Mouse (Mus musculus) embryonic facial prominence, embryonic 10.5 days (tissue): ENCODE results near the gene Sh3gl1. TPM values are rescaled to one million over a fixed set of nuclear protein-coding genes. Genes with fewer than 3 reads are reported as not detected.

ENCODE experiments used
- DNase-seq: peaks from one replicate; pipeline ENCODE4 v3.0.0-alpha.2; 2017; ENCODE audit warnings: low spot score
- H3K27ac ChIP-seq: fragments of 300-500 bp; sonication (generic); replicated peaks from 2 replicates; pipeline ENCODE4 v1.5.1; 2016; ENCODE audit warnings: mild to moderate bottlenecking
- H3K27me3 ChIP-seq: fragments of 300-500 bp; sonication (generic); replicated peaks from 2 replicates; pipeline ENCODE4 v1.6.1; 2016; ENCODE audit warnings: low read depth, mild to moderate bottlenecking; ENCODE audit not compliant: poor library complexity, severe bottlenecking
- H3K36me3 ChIP-seq: fragments of 300-500 bp; sonication (generic); replicated peaks from 2 replicates; pipeline ENCODE4 v1.6.1; 2016; ENCODE audit warnings: mild to moderate bottlenecking, moderate library complexity
- H3K4me1 ChIP-seq: fragments of 300-500 bp; sonication (generic); 2 replicates; pipeline ENCODE4 v1.6.1; 2016
- H3K4me3 ChIP-seq: fragments of 300-500 bp; sonication (generic); 2 replicates; pipeline ENCODE4 v1.5.1; 2016; ENCODE audit warnings: mild to moderate bottlenecking, moderate library complexity
- H3K9me3 ChIP-seq: fragments of 300-500 bp; sonication (generic); 2 replicates; pipeline ENCODE4 v1.6.1; 2016; ENCODE audit warnings: mild to moderate bottlenecking
- WGBS: fragments of 180-500 bp; shearing (Covaris S2); methylation state at CpG from one replicate; pipeline ENCODE4 v1.1.7; 2016; 5-methylcytosine and 5-hydroxymethylcytosine counted together
- polyA plus RNA-seq: library from polyadenylated mRNA; unstranded; fragments of >200 nt; fragmentation: Nextera tagmentation; extraction: Ambion mirVana; gene quantifications from 2 replicates; pipeline ENCODE4 v1.2.1, GENCODE M21; 2016

Gene Sh3gl1
- polyA plus RNA-seq, 1 experiment from 2014 or later, result 173 TPM

- Histone ChIP-seq H3K27me3 (no peaks in the 10 kb centered on the region), H3K36me3 (peaks cover 47% of the 10 kb centered on the region), H3K4me3 (peak overlapping the region; percentile 81), H3K27ac (no peak overlapping the region), H3K4me1 (peaks cover 33% of the 10 kb centered on the region), H3K9me3 (no peaks in the 10 kb centered on the region)
- 82% methylated on average over 4 of the region's 4 CpGs for WGBS
- DNase-seq, result no peak
Measured at GRCm38 (mm10) chr17:56035216-56035615, 1.2 kb downstream of the Sh3gl1 start.

GRCm38 (mm10) chr17:56034726-56035100, 1.7 kb downstream of the Sh3gl1 start:
- no peak overlapping the region for H3K27ac ChIP-seq
- no peaks in the 10 kb centered on the region for H3K9me3 ChIP-seq
- 91% methylated on average over 6 of the region's 6 CpGs for WGBS
- peaks cover 33% of the 10 kb centered on the region for H3K4me1 ChIP-seq
- peaks cover 53% of the 10 kb centered on the region for H3K36me3 ChIP-seq
- H3K4me3 ChIP-seq, result peak overlapping the region; percentile 81; the same call in 1 of the 2 replicates
- no peaks in the 10 kb centered on the region for H3K27me3 ChIP-seq
- DNase-seq, result no peak

- no peaks in the 10 kb centered on the region for H3K9me3 ChIP-seq
Measured at GRCm38 (mm10) chr17:56034040-56034725, 2.3 kb downstream of the Sh3gl1 start.

GRCm38 (mm10) chr17:56032831-56033230, 3.6 kb downstream of the Sh3gl1 start:
- Histone ChIP-seq H3K36me3 (peaks cover 71% of the 10 kb centered on the region), H3K9me3 (no peaks in the 10 kb centered on the region), H3K4me1 (peaks cover 33% of the 10 kb centered on the region), H3K27ac (no peak overlapping the region), H3K27me3 (no peaks in the 10 kb centered on the region), H3K4me3 (no peak overlapping the region)
- DNase-seq, result no peak
- WGBS, result 81% methylated on average over 7 of the region's 7 CpGs

More at GRCm38 (mm10) chr17:56034040-56034725, 2.3 kb downstream of the Sh3gl1 start:
- WGBS, result 92% methylated on average over 7 of the region's 7 CpGs
- Histone ChIP-seq H3K27me3 (no peaks in the 10 kb centered on the region), H3K36me3 (peaks cover 58% of the 10 kb centered on the region), H3K27ac (no peak overlapping the region), H3K4me1 (peaks cover 33% of the 10 kb centered on the region), H3K4me3 (peak overlapping the region; percentile 81; the same call in 1 of the 2 replicates)
- DNase-seq, result no peak

GRCm38 (mm10) chr17:56032127-56032733, 4.2 kb downstream of the Sh3gl1 start:
- Histone ChIP-seq H3K9me3 (no peaks in the 10 kb centered on the region), H3K4me1 (peaks cover 33% of the 10 kb centered on the region), H3K4me3 (no peak overlapping the region), H3K27me3 (no peaks in the 10 kb centered on the region), H3K36me3 (peaks cover 77% of the 10 kb centered on the region), H3K27ac (no peak overlapping the region)
- no peak for DNase-seq
- 79% methylated on average over 6 of the region's 6 CpGs for WGBS

GRCm38 (mm10) chr17:56031431-56031830, 5.0 kb downstream of the Sh3gl1 start:
- WGBS, result 93% methylated on average over 7 of the region's 7 CpGs
- peaks cover 85% of the 10 kb centered on the region for H3K36me3 ChIP-seq
- H3K4me3 ChIP-seq, result no peak overlapping the region
- H3K9me3 ChIP-seq, result no peaks in the 10 kb centered on the region
- DNase-seq, result no peak
- H3K27ac ChIP-seq, result no peak overlapping the region
- H3K4me1 ChIP-seq, result peaks cover 34% of the 10 kb centered on the region
- no peaks in the 10 kb centered on the region for H3K27me3 ChIP-seq

- 77% methylated on average over 5 of the region's 5 CpGs for WGBS
- no peak overlapping the region for H3K27ac ChIP-seq
- no peaks in the 10 kb centered on the region for H3K9me3 ChIP-seq
- DNase-seq, result no peak
- H3K4me1 ChIP-seq, result peaks cover 34% of the 10 kb centered on the region
- no peak overlapping the region for H3K4me3 ChIP-seq
- peaks cover 90% of the 10 kb centered on the region for H3K36me3 ChIP-seq
- H3K27me3 ChIP-seq, result no peaks in the 10 kb centered on the region
Measured at GRCm38 (mm10) chr17:56030919-56031318, 5.5 kb downstream of the Sh3gl1 start.

GRCm38 (mm10) chr17:56030238-56030870, 6.1 kb downstream of the Sh3gl1 start:
- 94% methylated on average over 9 of the region's 9 CpGs for WGBS
- no peak overlapping the region for H3K27ac ChIP-seq
- H3K36me3 ChIP-seq, result peaks cover 92% of the 10 kb centered on the region

GRCm38 (mm10) chr17:56027801-56028441, 8.5 kb downstream of the Sh3gl1 start:
- no peak overlapping the region for H3K27ac ChIP-seq
- no peak for DNase-seq
- no peaks in the 10 kb centered on the region for H3K27me3 ChIP-seq
- H3K36me3 ChIP-seq, result peaks cover 95% of the 10 kb centered on the region
- no peak overlapping the region for H3K4me3 ChIP-seq
- 91% methylated on average over 5 of the region's 5 CpGs for WGBS
- peaks cover 19% of the 10 kb centered on the region; the same call in 1 of the 2 replicates for H3K4me1 ChIP-seq
- H3K9me3 ChIP-seq, result no peaks in the 10 kb centered on the region

More at GRCm38 (mm10) chr17:56030238-56030870, 6.1 kb downstream of the Sh3gl1 start:
- Histone ChIP-seq H3K9me3 (no peaks in the 10 kb centered on the region), H3K4me3 (no peak overlapping the region), H3K27me3 (no peaks in the 10 kb centered on the region), H3K4me1 (peaks cover 30% of the 10 kb centered on the region)
- no peak for DNase-seq

- H3K4me3 ChIP-seq, result no peak overlapping the region
- H3K4me1 ChIP-seq, result peaks cover 23% of the 10 kb centered on the region; the same call in 1 of the 2 replicates
- H3K27ac ChIP-seq, result no peak overlapping the region
- DNase-seq, result no peak
- peaks cover 95% of the 10 kb centered on the region for H3K36me3 ChIP-seq
- no peaks in the 10 kb centered on the region for H3K27me3 ChIP-seq
- no peaks in the 10 kb centered on the region for H3K9me3 ChIP-seq
- WGBS, result 75% methylated on average over 1 of the region's 1 CpGs
Measured at GRCm38 (mm10) chr17:56026881-56027280, 9.6 kb downstream of the Sh3gl1 start.

GRCm38 (mm10) chr17:56026303-56026702, 10.1 kb downstream of the Sh3gl1 start:
- Histone ChIP-seq H3K27ac (no peak overlapping the region), H3K36me3 (peaks cover 95% of the 10 kb centered on the region), H3K9me3 (no peaks in the 10 kb centered on the region), H3K4me3 (no peak overlapping the region), H3K4me1 (peaks cover 23% of the 10 kb centered on the region; the same call in 1 of the 2 replicates), H3K27me3 (no peaks in the 10 kb centered on the region)
- DNase-seq, result no peak
- WGBS, result 81% methylated on average over 1 of the region's 1 CpGs

GRCm38 (mm10) chr17:56024931-56025330, 11.5 kb downstream of the Sh3gl1 start:
- DNase-seq, result no peak
- H3K27me3 ChIP-seq, result no peaks in the 10 kb centered on the region
- H3K4me3 ChIP-seq, result no peak overlapping the region
- peaks cover 23% of the 10 kb centered on the region; the same call in 1 of the 2 replicates for H3K4me1 ChIP-seq
- WGBS, result 81% methylated on average over 5 of the region's 5 CpGs
- H3K9me3 ChIP-seq, result no peaks in the 10 kb centered on the region
- H3K27ac ChIP-seq, result no peak overlapping the region
- peaks cover 95% of the 10 kb centered on the region for H3K36me3 ChIP-seq
